Mouse (Mus musculus) spleen, adult 2 months (tissue): Measurements from ENCODE around the gene Ube2g2.

Experiments used
- CTCF ChIP-seq: fragments of 200-500 bp; IDR thresholded peaks from 2 replicates; pipeline ENCODE4 v1.5.1; 2011; ENCODE audit warnings: mild to moderate bottlenecking, inconsistent platforms; ENCODE audit not compliant: insufficient read depth, insufficient read length, insufficient replicate concordance; ENCODE audit errors: extremely low read depth
- POLR2A ChIP-seq: fragments of 200-500 bp; IDR thresholded peaks from 2 replicates; pipeline ENCODE4 v1.6.1; 2011; ENCODE audit warnings: low read depth, low read length, inconsistent platforms

- TF ChIP-seq CTCF: no peak
- no peak for TF ChIP-seq POLR2A
Observed at GRCm38 (mm10) chr10:77643160-77643559, 21.1 kb downstream of the Ube2g2 start.
